Mouse (Mus musculus) embryonic facial prominence, embryonic 14.5 days (tissue): ENCODE results near the gene Cfh. TPM values are rescaled to one million over a fixed set of nuclear protein-coding genes. Genes with fewer than 3 reads are reported as not detected.
A peak's percentile ranks its signal among the peaks of the same experiment; 100 is the strongest.
"Not testable (repeated sequence)": the region's sequence is repeated elsewhere in the genome, so short reads cannot be mapped to it uniquely, and the experiment has no call there.

Experiments
- ATAC-seq: fragments of 200-750 bp; cut with Nextera tagmentation; 2 replicates; pipeline ENCODE4 v1.8.0; 2017; ENCODE audit warnings: low read depth, moderate number of reproducible peaks, moderate TSS enrichment
- DNase-seq: peaks from one replicate; pipeline ENCODE4 v3.0.0-alpha.2; 2015; ENCODE audit warnings: low spot score
- H3K27ac ChIP-seq: fragments of 300-500 bp; sonication (generic); replicated peaks from 2 replicates; pipeline ENCODE4 v1.5.1; 2014; ENCODE audit warnings: low read depth, mild to moderate bottlenecking, low read length, moderate library complexity
- H3K27me3 ChIP-seq: fragments of 300-500 bp; sonication (generic); replicated peaks from 2 replicates; pipeline ENCODE4 v1.6.1; 2014; ENCODE audit warnings: low read length; ENCODE audit not compliant: control insufficient read depth, insufficient read depth
- H3K36me3 ChIP-seq: fragments of 300-500 bp; sonication (generic); 2 replicates; pipeline ENCODE4 v1.6.1; 2014; ENCODE audit warnings: low read length, mixed read lengths; ENCODE audit not compliant: control insufficient read depth, insufficient read depth
- H3K4me1 ChIP-seq: fragments of 300-500 bp; sonication (generic); 2 replicates; pipeline ENCODE4 v1.6.1; 2014; ENCODE audit warnings: antibody characterized with exemption, low read length; ENCODE audit not compliant: control insufficient read depth, insufficient read depth
- H3K4me2 ChIP-seq: fragments of 300-500 bp; sonication (generic); 2 replicates; pipeline ENCODE4 v1.6.1; 2014; ENCODE audit warnings: low read depth, mild to moderate bottlenecking, low read length, moderate library complexity, mixed read lengths
- H3K4me3 ChIP-seq: fragments of 300-500 bp; sonication (generic); 2 replicates; pipeline ENCODE4 v1.5.1; 2014; ENCODE audit warnings: low read depth, mild to moderate bottlenecking, low read length
- H3K9ac ChIP-seq: fragments of 300-500 bp; sonication (generic); 2 replicates; pipeline ENCODE4 v1.6.1; 2014; ENCODE audit warnings: low read depth, mild to moderate bottlenecking, low read length, moderate library complexity, mixed read lengths
- H3K9me3 ChIP-seq: fragments of 300-500 bp; sonication (generic); 2 replicates; pipeline ENCODE4 v1.6.1; 2016; ENCODE audit warnings: low read length; ENCODE audit not compliant: control insufficient read depth
- WGBS: fragments of 180-500 bp; shearing (Covaris S2); extraction: QIAGEN DNeasy Blood & Tissue Kit; methylation state at CpG from one replicate; pipeline ENCODE4 v1.1.7; 2014; 5-methylcytosine and 5-hydroxymethylcytosine counted together
- polyA plus RNA-seq: library from polyadenylated mRNA; unstranded; fragments of >200 nt; fragmentation: Nextera tagmentation; extraction: Ambion mirVana; gene quantifications from 2 replicates; pipeline ENCODE4 v1.2.1, GENCODE M21; 2014

Cfh gene
- 22.2 and 36.2 TPM in 2 replicates for polyA plus RNA-seq

DNA sequence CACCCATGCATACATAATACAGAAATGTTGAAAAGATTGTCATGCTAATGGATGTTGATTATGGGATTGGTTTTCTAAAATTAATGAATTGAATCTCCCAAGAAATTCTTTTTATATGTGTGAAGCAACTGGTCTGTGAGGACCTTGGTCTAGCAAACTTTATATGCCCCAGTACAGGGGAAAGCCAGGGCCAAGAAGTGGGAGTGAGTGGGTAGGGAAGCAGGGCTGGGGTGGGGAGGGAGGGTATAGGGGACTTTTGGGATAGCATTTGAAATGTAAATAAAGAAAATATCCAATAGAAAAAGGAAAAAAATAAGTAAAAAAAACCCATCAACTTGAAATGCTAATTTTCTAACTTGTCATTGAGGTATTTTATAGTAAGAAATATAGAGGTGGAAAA lies at the start of gene Cfh:
TSS of gene Cfh (minus strand) at position 101 of the 400 bp plus-strand sequence.
- not testable (repeated sequence) for ATAC-seq, H3K4me1 ChIP-seq

GRCm38 (mm10) chr1:140226673-140227072 lies 43.1 kb upstream of the Cfh start:
- Histone ChIP-seq H3K4me1 (no peaks in the 10 kb centered on the region), H3K27me3 (no peaks in the 10 kb centered on the region), H3K9ac (no peak overlapping the region), H3K4me3 (no peak overlapping the region), H3K4me2 (no peak overlapping the region), H3K27ac (no peak overlapping the region), H3K36me3 (no peaks in the 10 kb centered on the region), H3K9me3 (no peaks in the 10 kb centered on the region)
- no peak for ATAC-seq
- DNase-seq = peak; percentile 16
- WGBS = 57% methylated on average over 8 of the region's 8 CpGs

More for the DNA sequence above, at the start of gene Cfh:
- not testable (repeated sequence) for H3K9ac ChIP-seq, H3K9me3 ChIP-seq, H3K27ac ChIP-seq, DNase-seq, H3K27me3 ChIP-seq, H3K4me2 ChIP-seq, H3K4me3 ChIP-seq, H3K36me3 ChIP-seq

- ATAC-seq (no peak), DNase-seq (no peak)
- Histone ChIP-seq H3K9ac (no peak overlapping the region), H3K36me3 (no peaks in the 10 kb centered on the region), H3K27ac (no peak overlapping the region), H3K4me3 (no peak overlapping the region), H3K9me3 (no peaks in the 10 kb centered on the region), H3K4me2 (no peak overlapping the region), H3K27me3 (no peaks in the 10 kb centered on the region), H3K4me1 (no peaks in the 10 kb centered on the region)
- WGBS = 17% methylated on average over 1 of the region's 3 CpGs
Measured at GRCm38 (mm10) chr1:140225221-140225620, 41.7 kb upstream of the Cfh start.

- Histone ChIP-seq H3K27ac (no peak overlapping the region), H3K27me3 (no peaks in the 10 kb centered on the region), H3K36me3 (no peaks in the 10 kb centered on the region), H3K4me3 (no peak overlapping the region), H3K9ac (no peak overlapping the region), H3K4me1 (no peaks in the 10 kb centered on the region), H3K9me3 (no peaks in the 10 kb centered on the region), H3K4me2 (no peak overlapping the region)
- 80% methylated on average over 2 of the region's 2 CpGs for WGBS
- ATAC-seq = no peak
- no peak for DNase-seq
Measured at GRCm38 (mm10) chr1:140205329-140205728, 21.8 kb upstream of the Cfh start.

DNA sequence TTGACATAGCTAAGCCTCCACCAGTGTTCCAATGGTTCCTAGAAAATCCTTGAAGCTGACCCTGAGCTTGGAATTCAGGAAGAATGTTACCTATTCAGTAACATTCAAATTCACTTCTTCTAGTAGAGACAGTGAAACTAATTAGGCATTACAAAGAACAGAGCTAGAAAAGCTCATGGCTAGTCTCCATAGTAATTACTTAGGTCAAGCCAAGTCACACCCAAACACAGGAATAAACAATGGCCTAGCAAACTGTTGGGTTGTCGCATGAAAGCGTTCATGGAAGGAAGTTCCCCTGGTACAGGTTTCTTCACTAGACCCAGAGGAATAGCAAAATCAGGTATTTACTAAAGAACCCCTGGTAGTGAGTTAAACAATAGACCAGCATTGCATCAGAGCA lies 4.9 kb upstream of the Cfh start:
- not testable (repeated sequence) for H3K4me3 ChIP-seq, ATAC-seq, H3K9ac ChIP-seq, H3K4me1 ChIP-seq, H3K27me3 ChIP-seq, H3K36me3 ChIP-seq, H3K4me2 ChIP-seq, H3K9me3 ChIP-seq, DNase-seq, H3K27ac ChIP-seq
- WGBS = 56% methylated on average over 2 of the region's 2 CpGs

DNA sequence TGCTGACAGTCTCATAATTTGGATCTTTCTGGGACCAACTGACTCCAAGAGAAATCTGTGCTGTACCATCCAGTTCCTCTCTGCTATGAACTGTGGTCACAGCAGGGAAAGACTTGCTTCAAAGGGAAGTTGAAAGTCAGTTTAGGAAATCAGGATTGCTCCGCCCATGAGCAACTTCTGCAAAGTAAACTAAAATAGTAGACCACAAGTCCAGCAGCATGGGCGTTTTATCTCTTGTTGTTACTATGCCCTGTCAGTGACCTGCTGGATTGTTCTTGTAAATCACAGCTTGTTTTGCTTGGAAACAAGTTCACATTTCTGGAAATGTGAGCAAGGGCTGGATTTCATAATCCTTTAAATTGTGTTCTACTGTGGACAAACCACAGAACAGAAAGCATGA lies 356 bp downstream of the Cfh start:
- WGBS = 34% methylated on average over 2 of the region's 2 CpGs
- ATAC-seq (0 out of 2 replicates have a peak, but pooled peaks have one; percentile 15), DNase-seq (peak; percentile 82)
- Histone ChIP-seq H3K9ac (no peak overlapping the region), H3K4me1 (no peaks in the 10 kb centered on the region), H3K4me2 (no peak overlapping the region), H3K27me3 (no peaks in the 10 kb centered on the region), H3K4me3 (no peak overlapping the region), H3K36me3 (no peaks in the 10 kb centered on the region), H3K27ac (no peak overlapping the region; the same call in 1 of the 2 replicates), H3K9me3 (no peaks in the 10 kb centered on the region)

DNA sequence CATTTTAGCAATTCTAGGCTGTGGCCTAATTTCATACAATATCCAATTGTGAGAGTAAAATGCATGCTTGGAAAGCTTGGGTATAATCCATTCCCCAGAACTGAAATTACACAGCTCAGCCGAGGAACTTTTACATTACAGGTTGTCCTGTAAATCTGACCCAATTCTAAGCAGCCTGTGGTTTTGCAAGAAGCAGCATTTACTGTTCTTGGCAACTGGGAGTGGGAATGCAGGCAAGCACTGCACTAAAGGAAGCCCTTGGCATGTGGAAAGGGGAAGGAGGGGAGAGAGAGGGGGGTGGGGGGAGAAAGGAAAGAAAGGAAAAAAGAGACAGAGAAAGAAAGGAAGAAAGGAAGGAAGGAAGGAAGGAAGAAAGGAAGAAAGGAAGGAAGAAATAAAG lies 3.4 kb downstream of the Cfh start:
- H3K4me2 ChIP-seq = no peak overlapping the region
- H3K27ac ChIP-seq = no peak overlapping the region
- H3K36me3 ChIP-seq = no peaks in the 10 kb centered on the region
- H3K4me1 ChIP-seq = no peaks in the 10 kb centered on the region
- H3K4me3 ChIP-seq = no peak overlapping the region
- H3K9ac ChIP-seq = no peak overlapping the region
- no peaks in the 10 kb centered on the region for H3K9me3 ChIP-seq
- H3K27me3 ChIP-seq = no peaks in the 10 kb centered on the region
- no peak for ATAC-seq
- DNase-seq = peak; percentile 68
- 38% methylated on average over 1 of the region's 1 CpGs for WGBS

GRCm38 (mm10) chr1:140175442-140175841 lies 8.1 kb downstream of the Cfh start:
- Histone ChIP-seq H3K27me3 (no peaks in the 10 kb centered on the region), H3K36me3 (no peaks in the 10 kb centered on the region), H3K4me1 (no peaks in the 10 kb centered on the region), H3K9me3 (no peaks in the 10 kb centered on the region), H3K4me3 (no peak overlapping the region), H3K4me2 (no peak overlapping the region), H3K9ac (no peak overlapping the region), H3K27ac (no peak overlapping the region)
- ATAC-seq = no peak
- no peak for DNase-seq
- 59% methylated on average over 2 of the region's 2 CpGs for WGBS

GRCm38 (mm10) chr1:140171581-140172154 lies 11.9 kb downstream of the Cfh start:
- no peaks in the 10 kb centered on the region for H3K27me3 ChIP-seq
- ATAC-seq = no peak
- no peak overlapping the region for H3K27ac ChIP-seq
- peak; percentile 26 for DNase-seq
- H3K4me1 ChIP-seq = no peaks in the 10 kb centered on the region
- H3K9me3 ChIP-seq = no peaks in the 10 kb centered on the region
- H3K36me3 ChIP-seq = no peaks in the 10 kb centered on the region
- 40% methylated on average over 4 of the region's 4 CpGs for whole genome bisulfite sequencing
- H3K4me3 ChIP-seq = no peak overlapping the region
- H3K4me2 ChIP-seq = no peak overlapping the region
- no peak overlapping the region for H3K9ac ChIP-seq
